Mouse (Mus musculus) G1E (cell line): ENCODE results near the gene Fez1.

Experiments used
- CTCF ChIP-seq: IDR thresholded peaks from 2 replicates; pipeline ENCODE4 v1.5.1; 2012; ENCODE audit warnings: low read depth, low read length, inconsistent platforms, mixed read lengths
- GATA1 ChIP-seq: IDR thresholded peaks from 2 replicates; pipeline ENCODE4 v1.6.1; 2012; ENCODE audit warnings: borderline replicate concordance, low read length, inconsistent platforms, mixed read lengths
- GATA2 ChIP-seq: IDR thresholded peaks from 2 replicates; pipeline ENCODE4 v1.6.1; 2012; ENCODE audit warnings: low read depth, low read length, inconsistent platforms, borderline replicate concordance
- POLR2AphosphoS5 ChIP-seq: IDR thresholded peaks from 2 replicates; pipeline ENCODE4 v1.6.1; 2012; ENCODE audit warnings: low read depth, low read length, inconsistent platforms; ENCODE audit not compliant: insufficient replicate concordance
- TAL1 ChIP-seq: conservative IDR thresholded peaks from 2 replicates; pipeline ENCODE4 v1.6.1; 2012; ENCODE audit warnings: low read depth, low read length, inconsistent platforms, mixed read lengths

DNA sequence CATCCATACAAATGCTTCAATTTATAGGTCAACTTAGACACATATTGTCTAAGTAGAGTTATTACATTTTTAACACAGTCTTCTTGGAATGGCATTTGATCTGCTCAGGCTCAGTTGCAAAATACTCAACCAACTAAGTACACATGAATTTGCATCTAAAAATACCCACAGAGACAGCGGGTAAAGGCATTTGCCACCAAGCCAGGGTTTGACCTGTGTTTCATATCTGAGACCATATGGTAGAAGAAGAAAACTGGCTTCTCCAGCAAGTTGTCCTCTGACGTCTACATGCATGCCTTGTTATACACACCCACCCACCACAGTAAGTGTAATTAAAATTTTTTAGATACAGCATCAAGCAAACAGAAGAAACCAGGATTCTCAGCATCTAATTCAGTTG is 52.1 kb downstream of the Fez1 start:
- TF ChIP-seq CTCF (no peak), GATA1 (no peak), POLR2AphosphoS5 (no peak), TAL1 (no peak), GATA2 (no peak)
